ENCODE assay signal across 11 mouse cellular contexts in genomic region chr1:119196674-119197414, GRCm38 (mm10).
DNase-seq lines count a peak whose midpoint lies in the region; ATAC-seq and TF ChIP-seq lines count a peak whose summit lies in the region.
"Had no signal": no experiment of that assay in that cellular context is flagged by ENCODE, and none has a peak within 500 bp of the region (broad histone marks: within the 10 kb centered on the region; RNA-seq: fewer than 3 reads in every experiment).

No protein-coding gene starts in this region.

- H3K9me3 ChIP-seq in heart, embryonic 12.5 days (replicated peaks) = no peaks in the 10 kb centered on the region
- no peaks in the 10 kb centered on the region for H3K9me3 ChIP-seq in midbrain, embryonic 10.5 days (replicated peaks)
- no peaks in the 10 kb centered on the region for H3K9me3 ChIP-seq in midbrain, embryonic 16.5 days (replicated peaks; ENCODE audit: control insufficient read depth, low read length, poor library complexity, severe bottlenecking)
- H3K9me3 ChIP-seq in liver, embryonic 15.5 days (replicated peaks) = no peaks in the 10 kb centered on the region
- no peaks in the 10 kb centered on the region for H3K9me3 ChIP-seq in stomach, postnatal 0 days (ENCODE audit: control insufficient read depth, low read length)
- H3K9me3 ChIP-seq: embryonic facial prominence, embryonic 10.5 days had no signal

- peak overlapping the region; percentile 30; the same call in 1 of the 2 replicates for H3K4me2 ChIP-seq in heart, embryonic 12.5 days
- no peak overlapping the region for H3K4me2 ChIP-seq in midbrain, embryonic 16.5 days (ENCODE audit: low read length)
- no peak overlapping the region for H3K4me2 ChIP-seq in liver, embryonic 15.5 days
- H3K4me2 ChIP-seq in stomach, postnatal 0 days (replicated peaks; ENCODE audit: low read depth) = no peak overlapping the region

- peaks cover 41% of the 10 kb centered on the region for H3K4me1 ChIP-seq in heart, embryonic 12.5 days (replicated peaks)
- peaks cover 37% of the 10 kb centered on the region for H3K4me1 ChIP-seq in midbrain, embryonic 10.5 days
- peaks cover 5% of the 10 kb centered on the region for H3K4me1 ChIP-seq in midbrain, embryonic 16.5 days (ENCODE audit: control insufficient read depth, insufficient read depth, low read length)
- peaks cover 11% of the 10 kb centered on the region; the same call in 1 of the 2 replicates for H3K4me1 ChIP-seq in liver, embryonic 15.5 days (replicated peaks)
- H3K4me1 ChIP-seq in stomach, postnatal 0 days (replicated peaks; ENCODE audit: control insufficient read depth, insufficient read depth) = no peaks in the 10 kb centered on the region

- no peak for TF ChIP-seq CTCF in stomach, postnatal 0 days (IDR thresholded peaks at IDR 0.05; ENCODE audit: low read depth)
- no peak for TF ChIP-seq CTCF in left cerebral cortex, adult 2 months (IDR thresholded peaks at IDR 0.05)

- no peak overlapping the region for H3K4me3 ChIP-seq in heart, embryonic 12.5 days
- H3K4me3 ChIP-seq in midbrain, embryonic 10.5 days = no peak overlapping the region
- H3K4me3 ChIP-seq in midbrain, embryonic 16.5 days (ENCODE audit: low read depth, low read length) = no peak overlapping the region
- no peak overlapping the region for H3K4me3 ChIP-seq in liver, embryonic 15.5 days (replicated peaks)
- no peak overlapping the region for H3K4me3 ChIP-seq in stomach, postnatal 0 days (ENCODE audit: low read depth, low read length)
- no peak overlapping the region for H3K4me3 ChIP-seq in left cerebral cortex, adult 2 months
- H3K4me3 ChIP-seq: embryonic facial prominence, embryonic 10.5 days; gastrocnemius, adult 2 months had no signal

- TF ChIP-seq EP300 in stomach, postnatal 0 days (optimal IDR thresholded peaks at IDR 0.05) = no peak

- no peak for DNase-seq in heart, postnatal 25 days (ENCODE audit: low spot score)
- DNase-seq in midbrain, embryonic 10.5 days (ENCODE audit: low spot score) = peak; percentile 20
- DNase-seq in stomach, postnatal 0 days (ENCODE audit: low spot score) = peak; percentile 45
- DNase-seq in left cerebral cortex, adult 2 months (ENCODE audit: extremely low spot score in 1 of 2, low spot score in 2 of 2) = no peak
- no peak for DNase-seq in spleen, postnatal 10 days (ENCODE audit: low spot score in 2 of 2)
- DNase-seq: gastrocnemius, adult 2 months; lung, adult 18-20 months had no signal

- H3K27me3 ChIP-seq in heart, embryonic 12.5 days (replicated peaks) = no peaks in the 10 kb centered on the region
- peaks cover 40% of the 10 kb centered on the region for H3K27me3 ChIP-seq in midbrain, embryonic 10.5 days (ENCODE audit: low read depth, poor library complexity, severe bottlenecking)
- no peaks in the 10 kb centered on the region for H3K27me3 ChIP-seq in midbrain, embryonic 16.5 days (ENCODE audit: control insufficient read depth, insufficient read depth, low read depth, low read length)
- H3K27me3 ChIP-seq in liver, embryonic 15.5 days = no peaks in the 10 kb centered on the region
- no peaks in the 10 kb centered on the region for H3K27me3 ChIP-seq in stomach, postnatal 0 days (ENCODE audit: control insufficient read depth, insufficient read depth, low read length)

- intact Hi-C loops in heart, postnatal 25 days (cut with DNase I) = no loop called here
- intact Hi-C loops in left cerebral cortex, adult 2 months (cut with DNase I) = no loop called here

- no peaks in the 10 kb centered on the region for H3K36me3 ChIP-seq in heart, embryonic 12.5 days
- no peaks in the 10 kb centered on the region for H3K36me3 ChIP-seq in midbrain, embryonic 10.5 days
- H3K36me3 ChIP-seq in midbrain, embryonic 16.5 days (ENCODE audit: control insufficient read depth, insufficient read depth, low read length) = no peaks in the 10 kb centered on the region
- H3K36me3 ChIP-seq in liver, embryonic 15.5 days (replicated peaks) = no peaks in the 10 kb centered on the region
- H3K36me3 ChIP-seq in stomach, postnatal 0 days (ENCODE audit: control insufficient read depth, insufficient read depth, low read length) = no peaks in the 10 kb centered on the region
- H3K36me3 ChIP-seq: embryonic facial prominence, embryonic 10.5 days had no signal

- 53% methylated on average over 13 of the region's 13 CpGs for WGBS in heart, embryonic 12.5 days
- WGBS in midbrain, embryonic 10.5 days = 43% methylated on average over 13 of the region's 13 CpGs
- WGBS in midbrain, embryonic 16.5 days = 21% methylated on average over 13 of the region's 13 CpGs
- WGBS in liver, embryonic 15.5 days (ENCODE audit: insufficient replicate concordance) = 43% methylated on average over 13 of the region's 13 CpGs
- 40% methylated on average over 12 of the region's 13 CpGs for WGBS in stomach, postnatal 0 days

- H3K9ac ChIP-seq in heart, embryonic 12.5 days = no peak overlapping the region
- no peak overlapping the region for H3K9ac ChIP-seq in midbrain, embryonic 16.5 days (ENCODE audit: low read depth, low read length)
- H3K9ac ChIP-seq in liver, embryonic 15.5 days = no peak overlapping the region
- no peak overlapping the region for H3K9ac ChIP-seq in stomach, postnatal 0 days (ENCODE audit: low read length)

- 0 out of 2 replicates have a peak, but pooled peaks have one; percentile 10 for ATAC-seq in heart, embryonic 12.5 days (ENCODE audit: insufficient number of reproducible peaks, low FRiP score)
- ATAC-seq in midbrain, embryonic 16.5 days = no peak
- ATAC-seq in liver, embryonic 15.5 days (ENCODE audit: insufficient read depth) = peak; percentile 51
- ATAC-seq in stomach, postnatal 0 days (ENCODE audit: low FRiP score, low TSS enrichment) = no peak

- H3K27ac ChIP-seq in heart, embryonic 12.5 days (ENCODE audit: poor library complexity, severe bottlenecking) = no peak overlapping the region
- H3K27ac ChIP-seq in midbrain, embryonic 10.5 days (replicated peaks) = peak overlapping the region; percentile 52; the same call in 1 of the 2 replicates
- H3K27ac ChIP-seq in midbrain, embryonic 16.5 days (ENCODE audit: low read length) = no peak overlapping the region
- no peak overlapping the region for H3K27ac ChIP-seq in liver, embryonic 15.5 days (replicated peaks)
- H3K27ac ChIP-seq in stomach, postnatal 0 days (replicated peaks) = no peak overlapping the region
- H3K27ac ChIP-seq in left cerebral cortex, adult 2 months = no peak overlapping the region
- H3K27ac ChIP-seq: embryonic facial prominence, embryonic 10.5 days; gastrocnemius, adult 2 months had no signal

Comparison
In these comparisons a context has a peak if more than half of its experiments do, and no peak if none do; other contexts are left out.
1. ATAC-seq: peak in heart, embryonic 12.5 days (single experiment) and liver, embryonic 15.5 days (single experiment); none in midbrain, embryonic 16.5 days (single experiment) and stomach, postnatal 0 days (single experiment).
2. DNase-seq: peak in midbrain, embryonic 10.5 days (single experiment) and stomach, postnatal 0 days (single experiment); none in heart, postnatal 25 days (single experiment), left cerebral cortex, adult 2 months (0 of 2) and spleen, postnatal 10 days (0 of 2).